Mouse (Mus musculus): ENCODE measurements around the gene Cx3cr1. TPM values are rescaled to one million over a fixed set of nuclear protein-coding genes. Genes with fewer than 3 reads are reported as not detected.

Cx3cr1 gene
- polyA plus RNA-seq, 1 experiment from 2014 or later = 8.0 TPM

GRCm38 (mm10) chr9:119895040-119895721 lies 174.5 kb downstream of the Cx3cr1 start:
- 1% methylated on average over 35 of the region's 71 CpGs for WGBS

GRCm38 (mm10) chr9:119894339-119895009 lies 175.2 kb downstream of the Cx3cr1 start, which contains the start of gene Wdr48:
Gene Wdr48, plus strand, starts transcription at chr9:119894878.
- Histone ChIP-seq H3K27ac (ENCODE audit: low read length) (peak within 1 kb of the TSS; percentile 87), H3K4me2 (replicated peaks; ENCODE audit: low read depth, low read length) (peak within 1 kb of the TSS; percentile 85), H3K4me1 (ENCODE audit: insufficient read depth, low read depth, low read length) (peaks cover 10% of the 10 kb centered on the region; the same call in 1 of the 2 replicates), H3K9ac (replicated peaks; ENCODE audit: low read depth) (peak within 1 kb of the TSS; percentile 82), H3K4me3 (ENCODE audit: low read depth, low read length) (peak within 1 kb of the TSS; percentile 96), H3K36me3 (ENCODE audit: insufficient read depth, low read length) (no peaks in the 10 kb centered on the region), H3K27me3 (replicated peaks; ENCODE audit: insufficient read depth, low read length) (no peaks in the 10 kb centered on the region), H3K9me3 (ENCODE audit: low read length) (no peaks in the 10 kb centered on the region)
- WGBS = 4% methylated on average over 34 of the region's 34 CpGs
- TF ChIP-seq CTCF (IDR thresholded peaks at IDR 0.05) (peak; percentile 12; the same call in 1 of the 2 replicates), EP300 (IDR thresholded peaks at IDR 0.05) (no peak)
- ATAC-seq (peak; percentile 99), DNase-seq (ENCODE audit: low spot score) (peak; percentile 100)

More at GRCm38 (mm10) chr9:119895040-119895721, 174.5 kb downstream of the Cx3cr1 start:
- Histone ChIP-seq H3K4me2 (replicated peaks; ENCODE audit: low read depth, low read length) (peak overlapping the region; percentile 85), H3K27ac (ENCODE audit: low read length) (peak overlapping the region; percentile 87), H3K36me3 (ENCODE audit: insufficient read depth, low read length) (no peaks in the 10 kb centered on the region), H3K9ac (replicated peaks; ENCODE audit: low read depth) (peak overlapping the region; percentile 82), H3K4me3 (ENCODE audit: low read depth, low read length) (peak overlapping the region; percentile 96), H3K4me1 (ENCODE audit: insufficient read depth, low read depth, low read length) (peaks cover 10% of the 10 kb centered on the region; the same call in 1 of the 2 replicates), H3K27me3 (replicated peaks; ENCODE audit: insufficient read depth, low read length) (no peaks in the 10 kb centered on the region), H3K9me3 (ENCODE audit: low read length) (no peaks in the 10 kb centered on the region)
- peak; percentile 56 for DNase-seq (ENCODE audit: low spot score)
- ATAC-seq = peak; percentile 75
- TF ChIP-seq EP300 (IDR thresholded peaks at IDR 0.05) = no peak
- TF ChIP-seq CTCF (IDR thresholded peaks at IDR 0.05) = no peak

GRCm38 (mm10) chr9:119893881-119894280 lies 175.8 kb downstream of the Cx3cr1 start:
- H3K27me3 ChIP-seq (replicated peaks; ENCODE audit: insufficient read depth, low read length) = no peaks in the 10 kb centered on the region
- H3K27ac ChIP-seq (ENCODE audit: low read length) = no peak overlapping the region
- peaks cover 10% of the 10 kb centered on the region; the same call in 1 of the 2 replicates for H3K4me1 ChIP-seq (ENCODE audit: insufficient read depth, low read depth, low read length)
- ATAC-seq (no peak), DNase-seq (ENCODE audit: low spot score) (no peak)
- WGBS = 87% methylated on average over 5 of the region's 5 CpGs
- H3K9me3 ChIP-seq (ENCODE audit: low read length) = no peaks in the 10 kb centered on the region
- TF ChIP-seq EP300 (IDR thresholded peaks at IDR 0.05) = no peak
- no peak for TF ChIP-seq CTCF (IDR thresholded peaks at IDR 0.05)
- H3K36me3 ChIP-seq (ENCODE audit: insufficient read depth, low read length) = no peaks in the 10 kb centered on the region
- no peak overlapping the region for H3K9ac ChIP-seq (replicated peaks; ENCODE audit: low read depth)
- H3K4me3 ChIP-seq (ENCODE audit: low read depth, low read length) = no peak overlapping the region
- H3K4me2 ChIP-seq (replicated peaks; ENCODE audit: low read depth, low read length) = peak overlapping the region; percentile 85

- H3K27ac ChIP-seq (ENCODE audit: low read length) = no peak overlapping the region
- H3K4me2 ChIP-seq (replicated peaks; ENCODE audit: low read depth, low read length) = no peak overlapping the region
- H3K4me3 ChIP-seq (ENCODE audit: low read depth, low read length) = no peak overlapping the region
- H3K4me1 ChIP-seq (ENCODE audit: insufficient read depth, low read depth, low read length) = peaks cover 4% of the 10 kb centered on the region; the same call in 1 of the 2 replicates
- 51% methylated on average over 2 of the region's 2 CpGs for WGBS
- TF ChIP-seq CTCF (IDR thresholded peaks at IDR 0.05) (peak; percentile 71), EP300 (IDR thresholded peaks at IDR 0.05) (no peak)
- DNase-seq (ENCODE audit: low spot score) (peak; percentile 49), ATAC-seq (no peak)
- no peaks in the 10 kb centered on the region for H3K9me3 ChIP-seq (ENCODE audit: low read length)
- no peaks in the 10 kb centered on the region for H3K27me3 ChIP-seq (replicated peaks; ENCODE audit: insufficient read depth, low read length)
- H3K9ac ChIP-seq (replicated peaks; ENCODE audit: low read depth) = no peak overlapping the region
- no peaks in the 10 kb centered on the region for H3K36me3 ChIP-seq (ENCODE audit: insufficient read depth, low read length)
Measured at GRCm38 (mm10) chr9:119890692-119891091, 179.0 kb downstream of the Cx3cr1 start.

- no peak overlapping the region for H3K4me3 ChIP-seq (ENCODE audit: low read depth, low read length)
- no peak overlapping the region for H3K4me2 ChIP-seq (replicated peaks; ENCODE audit: low read depth, low read length)
- H3K27me3 ChIP-seq (replicated peaks; ENCODE audit: insufficient read depth, low read length) = no peaks in the 10 kb centered on the region
- no peak overlapping the region for H3K27ac ChIP-seq (ENCODE audit: low read length)
- no peak overlapping the region for H3K9ac ChIP-seq (replicated peaks; ENCODE audit: low read depth)
- H3K4me1 ChIP-seq (ENCODE audit: insufficient read depth, low read depth, low read length) = no peaks in the 10 kb centered on the region
- H3K9me3 ChIP-seq (ENCODE audit: low read length) = no peaks in the 10 kb centered on the region
- no peaks in the 10 kb centered on the region for H3K36me3 ChIP-seq (ENCODE audit: insufficient read depth, low read length)
- no peak for TF ChIP-seq EP300 (IDR thresholded peaks at IDR 0.05)
- TF ChIP-seq CTCF (IDR thresholded peaks at IDR 0.05) = no peak
- 77% methylated on average over 9 of the region's 9 CpGs for WGBS
- no peak for ATAC-seq
- no peak for DNase-seq (ENCODE audit: low spot score)
Measured at GRCm38 (mm10) chr9:119889446-119889845, 180.2 kb downstream of the Cx3cr1 start.

- Histone ChIP-seq H3K4me3 (ENCODE audit: low read depth, low read length) (no peak overlapping the region), H3K9me3 (ENCODE audit: low read length) (no peaks in the 10 kb centered on the region), H3K4me1 (ENCODE audit: insufficient read depth, low read depth, low read length) (no peaks in the 10 kb centered on the region), H3K9ac (replicated peaks; ENCODE audit: low read depth) (no peak overlapping the region), H3K4me2 (replicated peaks; ENCODE audit: low read depth, low read length) (no peak overlapping the region), H3K27ac (ENCODE audit: low read length) (no peak overlapping the region), H3K27me3 (replicated peaks; ENCODE audit: insufficient read depth, low read length) (no peaks in the 10 kb centered on the region), H3K36me3 (ENCODE audit: insufficient read depth, low read length) (no peaks in the 10 kb centered on the region)
- 76% methylated on average over 2 of the region's 2 CpGs for WGBS
- ATAC-seq = no peak
- TF ChIP-seq CTCF (IDR thresholded peaks at IDR 0.05) = no peak
- TF ChIP-seq EP300 (IDR thresholded peaks at IDR 0.05) = no peak
- DNase-seq (ENCODE audit: low spot score) = no peak
Measured at GRCm38 (mm10) chr9:119888843-119889246, 180.8 kb downstream of the Cx3cr1 start.

Data from lung, postnatal 0 days (tissue).